Mouse (Mus musculus) cerebellum, postnatal 10 days (tissue): ENCODE data around the gene Gli2.

ENCODE experiments used
- DNase-seq, 2 experiments: peaks; one replicate each; pipeline ENCODE4 v3.0.0; 2021; ENCODE audit warnings: mixed read lengths in 2 of 2

Gene Gli2

GRCm38 (mm10) chr1:118795415-118796167 is 257.8 kb downstream of the Gli2 start:
- DNase-seq, result no peak

GRCm38 (mm10) chr1:118789871-118790270 is 263.5 kb downstream of the Gli2 start:
- no peak for DNase-seq

- DNase-seq, result peak; percentile 73 to 87
Observed at GRCm38 (mm10) chr1:118789468-118789867, 264.0 kb downstream of the Gli2 start.

- DNase-seq, result no peak
Observed at GRCm38 (mm10) chr1:118788813-118789212, 264.6 kb downstream of the Gli2 start.

- no peak for DNase-seq
Observed at GRCm38 (mm10) chr1:118787486-118787885, 265.9 kb downstream of the Gli2 start.
